Mouse (Mus musculus): ENCODE data around the gene Ostn.
A peak's percentile ranks its signal among the peaks of the same experiment; 100 is the strongest.
"Not testable (repeated sequence)": the region's sequence is repeated elsewhere in the genome, so short reads cannot be mapped to it uniquely, and the experiment has no call there.

The Ostn gene

GRCm38 (mm10) chr16:27307189-27307588 is at the start of gene Ostn:
Ostn (plus strand) TSS chr16:27307489.
- not testable (repeated sequence) for DNase-seq (ENCODE audit: low read depth in 1 of 2, low spot score in 2 of 2)

- DNase-seq (ENCODE audit: low read depth in 1 of 2, low spot score in 2 of 2): no peak
These were observed 38.5 kb upstream of the Ostn start for GRCm38 (mm10) chr16:27268748-27269147.

- DNase-seq (ENCODE audit: low read depth in 1 of 2, low spot score in 2 of 2): no peak
These were observed 19.9 kb upstream of the Ostn start for GRCm38 (mm10) chr16:27287410-27287809.

GRCm38 (mm10) chr16:27296508-27296907 is 10.8 kb upstream of the Ostn start:
- DNase-seq (ENCODE audit: low read depth in 1 of 2, low spot score in 2 of 2): no peak

GRCm38 (mm10) chr16:27296929-27297328 is 10.4 kb upstream of the Ostn start:
- no peak for DNase-seq (ENCODE audit: low read depth in 1 of 2, low spot score in 2 of 2)

- no peak for DNase-seq (ENCODE audit: low read depth in 1 of 2, low spot score in 2 of 2)
These were observed 11.8 kb downstream of the Ostn start for GRCm38 (mm10) chr16:27319099-27319498.

GRCm38 (mm10) chr16:27322047-27322446 is 14.8 kb downstream of the Ostn start:
- no peak for DNase-seq (ENCODE audit: low read depth in 1 of 2, low spot score in 2 of 2)

- no peak for DNase-seq (ENCODE audit: low read depth in 1 of 2, low spot score in 2 of 2)
These were observed 19.2 kb downstream of the Ostn start for GRCm38 (mm10) chr16:27326463-27326862.

GRCm38 (mm10) chr16:27347521-27347920 is 40.2 kb downstream of the Ostn start:
- no peak for DNase-seq (ENCODE audit: low read depth in 1 of 2, low spot score in 2 of 2)

GRCm38 (mm10) chr16:27348359-27348758 is 41.1 kb downstream of the Ostn start:
- DNase-seq (ENCODE audit: low read depth in 1 of 2, low spot score in 2 of 2): no peak

GRCm38 (mm10) chr16:27349235-27349634 is 41.9 kb downstream of the Ostn start:
- peak in 1 of 2 experiments; percentile 2 for DNase-seq (ENCODE audit: low read depth in 1 of 2, low spot score in 2 of 2)

GRCm38 (mm10) chr16:27349878-27350532 is 42.7 kb downstream of the Ostn start:
- DNase-seq (ENCODE audit: low read depth in 1 of 2, low spot score in 2 of 2): no peak

- no peak for DNase-seq (ENCODE audit: low read depth in 1 of 2, low spot score in 2 of 2)
These were observed 47.2 kb downstream of the Ostn start for GRCm38 (mm10) chr16:27354464-27354863.

- no peak for DNase-seq (ENCODE audit: low read depth in 1 of 2, low spot score in 2 of 2)
These were observed 52.8 kb downstream of the Ostn start for GRCm38 (mm10) chr16:27360059-27360458.

- no peak for DNase-seq (ENCODE audit: low read depth in 1 of 2, low spot score in 2 of 2)
These were observed 62.9 kb downstream of the Ostn start, which contains the start of gene Uts2b for GRCm38 (mm10) chr16:27370191-27370590. Uts2b (minus strand) TSS chr16:27370239.

GRCm38 (mm10) chr16:27370700-27371099 is 63.4 kb downstream of the Ostn start:
- no peak for DNase-seq (ENCODE audit: low read depth in 1 of 2, low spot score in 2 of 2)

GRCm38 (mm10) chr16:27374139-27374538 is 66.8 kb downstream of the Ostn start:
- peak in 1 of 2 experiments; percentile 7 for DNase-seq (ENCODE audit: low read depth in 1 of 2, low spot score in 2 of 2)

- DNase-seq (ENCODE audit: low read depth in 1 of 2, low spot score in 2 of 2): no peak
These were observed 68.0 kb downstream of the Ostn start for GRCm38 (mm10) chr16:27375318-27375717.

GRCm38 (mm10) chr16:27376556-27376955 is 69.3 kb downstream of the Ostn start:
- DNase-seq (ENCODE audit: low read depth in 1 of 2, low spot score in 2 of 2): no peak

GRCm38 (mm10) chr16:27382217-27382616 is 74.9 kb downstream of the Ostn start:
- no peak for DNase-seq (ENCODE audit: low read depth in 1 of 2, low spot score in 2 of 2)

GRCm38 (mm10) chr16:27384893-27385603 is 77.8 kb downstream of the Ostn start:
- no peak for DNase-seq (ENCODE audit: low read depth in 1 of 2, low spot score in 2 of 2)

- no peak for DNase-seq (ENCODE audit: low read depth in 1 of 2, low spot score in 2 of 2)
These were observed 78.4 kb downstream of the Ostn start for GRCm38 (mm10) chr16:27385649-27386048.
